Mouse (Mus musculus): ENCODE data around the gene Cd300lb. TPM values are rescaled to one million over a fixed set of nuclear protein-coding genes. Genes with fewer than 3 reads are reported as not detected.

Gene Cd300lb
- polyA plus RNA-seq, 1 experiment from 2014 or later = 0.36 TPM

DNA sequence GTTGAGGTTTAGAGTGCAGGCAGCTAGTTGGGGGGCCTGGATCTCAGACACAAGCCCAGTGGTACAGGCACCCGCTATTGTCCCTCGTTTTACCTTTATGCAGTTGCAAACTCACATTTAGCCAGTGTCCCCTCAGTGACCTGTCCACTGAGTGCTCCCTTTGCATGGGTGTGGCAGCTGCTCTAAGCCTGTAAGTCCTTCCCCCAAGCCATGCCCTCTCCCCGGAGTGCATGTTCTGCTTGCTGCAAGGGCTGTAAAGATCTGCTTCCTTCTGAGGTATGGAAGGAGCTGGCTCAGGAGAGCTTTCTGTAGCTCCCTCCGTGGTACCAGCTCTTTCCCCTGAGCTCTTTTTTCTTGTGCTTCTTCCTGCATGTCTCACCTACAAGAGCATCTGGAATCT is 595 bp downstream of the Cd300lb start:
- DNase-seq (ENCODE audit: low spot score) = no peak
- H3K27ac ChIP-seq = no peak overlapping the region
- H3K4me3 ChIP-seq (replicated peaks; ENCODE audit: low read depth, low read length) = no peak overlapping the region
- no peaks in the 10 kb centered on the region for H3K4me1 ChIP-seq (replicated peaks; ENCODE audit: insufficient read depth, low read length)
- 77% methylated on average over 4 of the region's 4 CpGs for WGBS
- ATAC-seq (replicated peaks; ENCODE audit: low FRiP score, low read depth) = no peak
- TF ChIP-seq CTCF (IDR thresholded peaks at IDR 0.05; ENCODE audit: low read depth) = no peak
- no peaks in the 10 kb centered on the region for H3K9me3 ChIP-seq (replicated peaks; ENCODE audit: low read length)
- no peaks in the 10 kb centered on the region for H3K36me3 ChIP-seq (ENCODE audit: insufficient read depth, low read length)
- H3K9ac ChIP-seq (ENCODE audit: low read depth, low read length) = no peak overlapping the region
- H3K4me2 ChIP-seq (ENCODE audit: low read length) = no peak overlapping the region
- H3K27me3 ChIP-seq (ENCODE audit: insufficient read depth, low read length) = no peaks in the 10 kb centered on the region

DNA sequence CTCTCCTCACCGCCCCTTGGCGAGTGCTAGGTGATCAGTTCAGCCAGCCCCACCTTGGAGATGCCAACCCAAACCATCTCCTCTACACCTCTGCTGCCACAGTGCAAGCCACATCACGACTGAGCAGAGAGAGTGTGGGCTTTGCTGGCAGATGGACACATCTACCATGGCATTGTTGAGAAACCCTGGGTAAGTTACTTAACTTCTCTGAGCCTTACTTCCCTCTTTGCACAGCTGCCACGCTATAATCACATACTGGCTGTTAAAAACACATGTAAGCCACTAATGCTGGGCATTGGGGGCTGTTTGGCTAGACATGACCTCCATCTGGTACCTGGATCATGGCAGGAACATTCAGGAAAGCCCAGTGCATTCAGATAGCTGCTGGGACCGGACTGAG is 3.1 kb downstream of the Cd300lb start:
- H3K36me3 ChIP-seq (ENCODE audit: insufficient read depth, low read length) = no peaks in the 10 kb centered on the region
- DNase-seq (ENCODE audit: low spot score) (no peak), ATAC-seq (replicated peaks; ENCODE audit: low FRiP score, low read depth) (no peak)
- H3K4me3 ChIP-seq (replicated peaks; ENCODE audit: low read depth, low read length) = no peak overlapping the region
- H3K4me2 ChIP-seq (ENCODE audit: low read length) = no peak overlapping the region
- no peak overlapping the region for H3K27ac ChIP-seq
- 71% methylated on average over 5 of the region's 5 CpGs for WGBS
- H3K9ac ChIP-seq (ENCODE audit: low read depth, low read length) = no peak overlapping the region
- H3K9me3 ChIP-seq (replicated peaks; ENCODE audit: low read length) = no peaks in the 10 kb centered on the region
- no peaks in the 10 kb centered on the region for H3K4me1 ChIP-seq (replicated peaks; ENCODE audit: insufficient read depth, low read length)
- no peak for TF ChIP-seq CTCF (IDR thresholded peaks at IDR 0.05; ENCODE audit: low read depth)
- H3K27me3 ChIP-seq (ENCODE audit: insufficient read depth, low read length) = no peaks in the 10 kb centered on the region

DNA sequence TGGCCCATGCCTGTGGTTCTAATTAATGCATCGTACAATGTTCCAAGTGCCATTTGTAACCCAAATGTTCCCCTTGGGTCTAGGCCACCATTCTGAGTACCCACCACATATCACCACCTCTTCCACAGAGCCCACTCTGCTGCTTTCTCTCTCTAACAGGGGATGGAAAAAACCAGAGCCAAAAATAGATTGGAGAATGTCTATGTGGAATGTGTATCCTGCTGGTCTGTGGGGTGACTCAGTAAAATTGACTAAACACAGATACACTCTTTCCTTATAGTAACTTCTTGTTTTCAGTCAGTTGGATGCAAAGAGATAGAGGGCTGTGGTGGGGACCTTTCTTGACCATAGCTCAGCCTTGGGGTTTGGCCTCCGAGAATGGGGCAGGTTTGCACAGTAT is 4.6 kb downstream of the Cd300lb start:
- WGBS = 88% methylated on average over 2 of the region's 2 CpGs
- Histone ChIP-seq H3K36me3 (ENCODE audit: insufficient read depth, low read length) (no peaks in the 10 kb centered on the region), H3K4me3 (replicated peaks; ENCODE audit: low read depth, low read length) (no peak overlapping the region), H3K27ac (no peak overlapping the region), H3K9me3 (replicated peaks; ENCODE audit: low read length) (no peaks in the 10 kb centered on the region), H3K4me2 (ENCODE audit: low read length) (no peak overlapping the region), H3K27me3 (ENCODE audit: insufficient read depth, low read length) (no peaks in the 10 kb centered on the region), H3K9ac (ENCODE audit: low read depth, low read length) (no peak overlapping the region), H3K4me1 (replicated peaks; ENCODE audit: insufficient read depth, low read length) (no peaks in the 10 kb centered on the region)
- DNase-seq (ENCODE audit: low spot score) = no peak
- no peak for ATAC-seq (replicated peaks; ENCODE audit: low FRiP score, low read depth)
- no peak for TF ChIP-seq CTCF (IDR thresholded peaks at IDR 0.05; ENCODE audit: low read depth)

DNA sequence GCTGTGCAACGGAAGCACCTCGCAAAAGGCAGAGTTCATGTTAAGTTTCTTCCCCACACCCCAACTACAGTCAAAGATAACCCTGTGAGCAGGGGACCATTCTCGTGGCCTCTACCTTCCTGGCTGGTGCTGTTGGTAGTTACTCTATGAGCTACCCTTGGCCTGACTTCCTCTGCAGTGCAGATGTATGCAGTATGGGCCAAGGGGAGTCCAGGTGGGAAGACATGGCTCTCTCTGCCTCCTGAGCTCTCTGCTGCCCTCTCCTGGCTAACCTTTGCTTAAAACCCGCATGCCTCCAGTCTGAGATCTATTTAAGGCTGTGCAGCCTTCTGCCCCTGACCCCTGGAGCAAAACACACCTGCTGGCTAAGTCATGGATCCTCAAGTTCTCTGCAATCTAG is 10.2 kb downstream of the Cd300lb start:
- TF ChIP-seq CTCF (IDR thresholded peaks at IDR 0.05; ENCODE audit: low read depth) = peak; percentile 62
- ATAC-seq (replicated peaks; ENCODE audit: low FRiP score, low read depth) = no peak

DNA sequence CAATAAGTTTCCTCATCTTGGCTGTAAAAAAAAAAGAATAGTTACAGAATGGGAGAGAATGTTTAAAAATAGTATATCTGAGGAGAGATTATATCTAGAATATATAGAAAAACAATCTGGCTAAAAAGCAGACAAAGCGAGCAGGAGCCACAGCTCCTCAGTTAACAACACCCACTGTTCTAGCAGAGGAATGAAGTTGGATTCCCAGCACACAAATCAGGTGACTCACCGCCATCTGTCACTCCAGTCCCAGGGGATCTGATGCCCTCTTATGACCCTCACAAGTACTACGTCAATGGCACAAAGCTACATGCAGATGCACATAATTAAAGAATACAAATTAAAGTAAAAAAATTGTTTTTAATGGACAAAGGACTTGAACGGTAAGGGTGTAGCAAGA is 11.7 kb downstream of the Cd300lb start:
- H3K4me3 ChIP-seq (replicated peaks; ENCODE audit: low read depth, low read length) = no peak overlapping the region
- H3K36me3 ChIP-seq (ENCODE audit: insufficient read depth, low read length) = no peaks in the 10 kb centered on the region
- no peak overlapping the region for H3K9ac ChIP-seq (ENCODE audit: low read depth, low read length)
- H3K4me1 ChIP-seq (replicated peaks; ENCODE audit: insufficient read depth, low read length) = no peaks in the 10 kb centered on the region
- no peak for TF ChIP-seq CTCF (IDR thresholded peaks at IDR 0.05; ENCODE audit: low read depth)
- no peak for DNase-seq (ENCODE audit: low spot score)
- ATAC-seq (replicated peaks; ENCODE audit: low FRiP score, low read depth) = no peak
- H3K9me3 ChIP-seq (replicated peaks; ENCODE audit: low read length) = no peaks in the 10 kb centered on the region
- H3K27me3 ChIP-seq (ENCODE audit: insufficient read depth, low read length) = no peaks in the 10 kb centered on the region
- no peak overlapping the region for H3K27ac ChIP-seq
- whole genome bisulfite sequencing = 80% methylated on average over 4 of the region's 4 CpGs
- no peak overlapping the region for H3K4me2 ChIP-seq (ENCODE audit: low read length)

More for the DNA sequence above, 10.2 kb downstream of the Cd300lb start:
- Histone ChIP-seq H3K4me2 (ENCODE audit: low read length) (no peak overlapping the region), H3K4me3 (replicated peaks; ENCODE audit: low read depth, low read length) (no peak overlapping the region), H3K9me3 (replicated peaks; ENCODE audit: low read length) (no peaks in the 10 kb centered on the region), H3K27ac (no peak overlapping the region), H3K27me3 (ENCODE audit: insufficient read depth, low read length) (no peaks in the 10 kb centered on the region), H3K4me1 (replicated peaks; ENCODE audit: insufficient read depth, low read length) (no peaks in the 10 kb centered on the region), H3K9ac (ENCODE audit: low read depth, low read length) (no peak overlapping the region), H3K36me3 (ENCODE audit: insufficient read depth, low read length) (no peaks in the 10 kb centered on the region)
- no peak for DNase-seq (ENCODE audit: low spot score)
- WGBS = 78% methylated on average over 4 of the region's 4 CpGs

DNA sequence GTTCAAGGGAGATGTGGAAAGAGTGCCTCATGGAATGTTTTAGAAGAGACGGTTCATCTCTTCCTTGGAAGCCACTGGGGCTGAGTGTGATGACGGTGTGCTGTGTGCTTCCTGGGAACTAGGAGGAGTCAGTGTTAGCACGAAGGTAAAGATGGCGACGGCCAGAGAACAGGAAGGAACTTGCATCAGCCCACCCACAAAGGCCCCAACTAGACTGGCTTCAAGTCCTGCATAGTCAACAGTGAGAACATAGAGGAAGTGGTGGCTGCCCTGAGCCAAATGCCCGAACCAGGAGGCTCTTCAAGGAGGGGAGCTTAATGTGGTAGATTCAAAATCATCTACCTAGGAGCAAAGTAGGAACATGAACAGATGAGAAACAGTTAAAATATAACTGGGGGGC is 17.1 kb downstream of the Cd300lb start:
- H3K4me2 ChIP-seq (ENCODE audit: low read length) = no peak overlapping the region
- TF ChIP-seq CTCF (IDR thresholded peaks at IDR 0.05; ENCODE audit: low read depth) = no peak
- H3K27me3 ChIP-seq (ENCODE audit: insufficient read depth, low read length) = no peaks in the 10 kb centered on the region
- H3K4me1 ChIP-seq (replicated peaks; ENCODE audit: insufficient read depth, low read length) = no peaks in the 10 kb centered on the region
- no peak overlapping the region for H3K4me3 ChIP-seq (replicated peaks; ENCODE audit: low read depth, low read length)
- 75% methylated on average over 6 of the region's 6 CpGs for WGBS
- H3K27ac ChIP-seq = no peak overlapping the region
- H3K9me3 ChIP-seq (replicated peaks; ENCODE audit: low read length) = no peaks in the 10 kb centered on the region
- no peak overlapping the region for H3K9ac ChIP-seq (ENCODE audit: low read depth, low read length)
- ATAC-seq (replicated peaks; ENCODE audit: low FRiP score, low read depth) (no peak), DNase-seq (ENCODE audit: low spot score) (no peak)
- no peaks in the 10 kb centered on the region for H3K36me3 ChIP-seq (ENCODE audit: insufficient read depth, low read length)

DNA sequence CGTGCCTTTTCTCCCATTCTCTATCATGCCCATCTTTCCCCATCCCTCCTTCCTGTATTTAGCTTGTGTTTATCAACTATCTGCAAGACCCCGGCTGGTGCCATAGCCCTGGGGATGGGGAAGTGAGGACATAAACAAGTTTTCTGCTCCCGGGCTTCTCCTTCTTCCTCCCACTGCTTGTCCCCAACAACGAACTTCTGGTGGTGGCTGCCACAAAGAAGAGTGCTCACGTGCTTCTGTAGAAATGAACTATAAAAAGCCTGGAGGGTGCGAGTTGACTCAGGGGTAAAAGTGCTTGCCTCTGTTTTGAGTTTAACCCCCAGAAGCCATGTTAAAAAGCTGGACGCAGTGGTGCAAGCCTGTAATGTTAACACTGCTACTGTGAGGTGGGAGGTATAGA is 19.2 kb downstream of the Cd300lb start:
- no peaks in the 10 kb centered on the region for H3K4me1 ChIP-seq (replicated peaks; ENCODE audit: insufficient read depth, low read length)
- H3K9ac ChIP-seq (ENCODE audit: low read depth, low read length) = no peak overlapping the region
- H3K4me3 ChIP-seq (replicated peaks; ENCODE audit: low read depth, low read length) = no peak overlapping the region
- H3K9me3 ChIP-seq (replicated peaks; ENCODE audit: low read length) = no peaks in the 10 kb centered on the region
- DNase-seq (ENCODE audit: low spot score) (no peak), ATAC-seq (replicated peaks; ENCODE audit: low FRiP score, low read depth) (no peak)
- 39% methylated on average over 7 of the region's 7 CpGs for WGBS
- no peak for TF ChIP-seq CTCF (IDR thresholded peaks at IDR 0.05; ENCODE audit: low read depth)
- H3K27me3 ChIP-seq (ENCODE audit: insufficient read depth, low read length) = no peaks in the 10 kb centered on the region
- H3K36me3 ChIP-seq (ENCODE audit: insufficient read depth, low read length) = no peaks in the 10 kb centered on the region
- no peak overlapping the region for H3K27ac ChIP-seq
- H3K4me2 ChIP-seq (ENCODE audit: low read length) = no peak overlapping the region

All from kidney, postnatal 0 days (tissue).